Mouse (Mus musculus) G1E (cell line): ENCODE data around the gene Pagr1b.

Experiments
- CTCF ChIP-seq: IDR thresholded peaks from 2 replicates; pipeline ENCODE4 v1.5.1; 2012; ENCODE audit warnings: low read depth, low read length, inconsistent platforms, mixed read lengths
- GATA1 ChIP-seq: IDR thresholded peaks from 2 replicates; pipeline ENCODE4 v1.6.1; 2012; ENCODE audit warnings: borderline replicate concordance, low read length, inconsistent platforms, mixed read lengths
- GATA2 ChIP-seq: IDR thresholded peaks from 2 replicates; pipeline ENCODE4 v1.6.1; 2012; ENCODE audit warnings: low read depth, low read length, inconsistent platforms, borderline replicate concordance
- POLR2AphosphoS5 ChIP-seq: IDR thresholded peaks from 2 replicates; pipeline ENCODE4 v1.6.1; 2012; ENCODE audit warnings: low read depth, low read length, inconsistent platforms; ENCODE audit not compliant: insufficient replicate concordance
- TAL1 ChIP-seq: conservative IDR thresholded peaks from 2 replicates; pipeline ENCODE4 v1.6.1; 2012; ENCODE audit warnings: low read depth, low read length, inconsistent platforms, mixed read lengths

DNA sequence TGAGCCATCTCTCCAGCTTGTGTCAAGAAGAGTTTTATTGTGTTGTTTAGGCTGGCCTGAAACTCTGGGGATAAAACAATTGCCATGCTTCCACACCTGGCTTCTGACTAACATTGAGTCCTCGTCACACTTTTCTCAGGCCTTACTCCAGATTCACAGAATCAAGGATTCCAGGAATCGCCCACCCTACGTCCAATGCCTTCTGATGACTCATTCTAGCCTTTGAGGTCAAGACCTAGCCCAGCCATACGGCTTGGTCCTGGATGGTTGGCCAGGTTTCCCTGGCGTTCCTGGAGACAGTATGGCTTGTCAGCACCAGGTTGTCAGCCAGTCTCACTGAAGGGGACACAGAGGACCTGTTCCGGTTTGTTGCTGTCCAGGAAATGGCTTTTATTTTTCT, 3.9 kb downstream of the Pagr1b start:
- no peak for TF ChIP-seq GATA1
- no peak for TF ChIP-seq CTCF
- TF ChIP-seq TAL1, result no peak
- no peak for TF ChIP-seq POLR2AphosphoS5
- TF ChIP-seq GATA2, result no peak
